Mouse (Mus musculus): ENCODE measurements around the gene Gdpd5. TPM values are rescaled to one million over a fixed set of nuclear protein-coding genes. Genes with fewer than 3 reads are reported as not detected.

Gene Gdpd5
- polyA plus RNA-seq, 1 experiment from 2014 or later, result 24.1 TPM

DNA sequence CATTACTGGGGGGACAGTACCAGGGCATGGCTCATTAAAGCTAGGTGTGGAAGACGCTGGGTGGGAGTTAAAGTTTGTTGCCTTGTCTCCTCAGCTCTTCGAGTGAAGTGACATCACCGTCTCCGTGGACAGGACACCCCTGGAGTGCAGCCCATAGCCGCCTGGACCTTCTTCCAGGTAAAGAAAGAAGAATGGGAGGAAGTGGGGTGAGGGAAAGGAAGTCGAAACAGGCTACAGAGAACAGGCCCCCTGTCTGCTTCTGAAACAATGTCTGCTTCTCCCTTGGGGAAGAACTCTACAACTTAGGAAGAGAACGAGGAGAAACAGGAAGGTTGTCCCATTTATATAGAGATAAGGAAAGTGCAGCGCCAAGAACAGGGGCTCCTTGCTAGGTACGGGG lies 29.1 kb downstream of the Gdpd5 start:
- no peak overlapping the region for H3K9ac ChIP-seq (ENCODE audit: low read length)
- H3K27me3 ChIP-seq (ENCODE audit: control insufficient read depth, insufficient read depth, low read depth, low read length), result no peaks in the 10 kb centered on the region
- WGBS, result 60% methylated on average over 9 of the region's 9 CpGs
- H3K36me3 ChIP-seq (ENCODE audit: control insufficient read depth, insufficient read depth, low read length), result no peaks in the 10 kb centered on the region
- peak; percentile 48 for ATAC-seq (ENCODE audit: low read depth)
- H3K4me2 ChIP-seq (ENCODE audit: low read depth, low read length), result no peak overlapping the region
- H3K4me1 ChIP-seq (replicated peaks; ENCODE audit: control insufficient read depth, insufficient read depth, low read length), result peaks cover 7% of the 10 kb centered on the region
- H3K27ac ChIP-seq (ENCODE audit: low read length), result peak overlapping the region; percentile 51
- no peak overlapping the region for H3K4me3 ChIP-seq (ENCODE audit: low read length)
- H3K9me3 ChIP-seq (ENCODE audit: control insufficient read depth, low read length), result no peaks in the 10 kb centered on the region

DNA sequence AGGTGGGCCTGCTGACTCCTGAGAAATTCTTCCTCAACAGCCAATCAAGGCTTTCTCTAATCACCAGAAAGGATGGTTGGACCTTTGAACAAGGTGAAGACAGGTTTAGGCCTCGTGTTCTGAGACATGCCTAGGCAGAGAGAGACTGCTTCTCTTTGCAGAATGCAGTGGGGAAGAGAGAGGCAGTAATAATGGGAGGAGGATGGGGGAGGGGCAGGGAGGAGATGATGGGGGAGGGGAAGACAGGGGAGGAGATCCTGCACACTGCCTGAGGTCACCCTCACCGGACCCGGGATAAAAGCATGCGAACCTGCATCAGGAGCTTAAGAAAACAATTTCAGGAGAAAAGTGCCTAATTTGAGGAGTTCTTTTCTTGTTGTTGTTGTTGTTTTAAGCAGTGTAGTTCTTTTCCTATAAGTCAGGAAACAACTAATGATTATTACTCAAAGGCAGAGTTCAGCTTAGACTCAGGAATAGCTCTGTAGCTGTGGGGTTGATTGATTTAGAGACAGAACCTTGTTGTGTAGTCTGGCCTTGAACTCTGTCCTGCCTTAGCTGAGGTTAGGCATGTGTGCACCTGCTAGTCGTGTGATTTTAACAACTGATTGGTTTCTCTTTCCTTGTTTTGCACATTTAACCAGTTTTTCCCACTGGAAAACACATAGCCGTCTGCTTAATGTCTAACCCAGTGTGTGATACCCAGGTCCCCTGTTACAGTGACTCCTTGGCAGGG lies 30.0 kb downstream of the Gdpd5 start:
- Histone ChIP-seq H3K27ac (ENCODE audit: low read length) (peak overlapping the region; percentile 4), H3K36me3 (ENCODE audit: control insufficient read depth, insufficient read depth, low read length) (no peaks in the 10 kb centered on the region), H3K9me3 (ENCODE audit: control insufficient read depth, low read length) (no peaks in the 10 kb centered on the region), H3K4me2 (ENCODE audit: low read depth, low read length) (no peak overlapping the region), H3K9ac (ENCODE audit: low read length) (no peak overlapping the region), H3K4me3 (ENCODE audit: low read length) (no peak overlapping the region), H3K4me1 (replicated peaks; ENCODE audit: control insufficient read depth, insufficient read depth, low read length) (peaks cover 5% of the 10 kb centered on the region), H3K27me3 (ENCODE audit: control insufficient read depth, insufficient read depth, low read depth, low read length) (no peaks in the 10 kb centered on the region)
- WGBS, result 44% methylated on average over 6 of the region's 6 CpGs
- no peak for ATAC-seq (ENCODE audit: low read depth)

DNA sequence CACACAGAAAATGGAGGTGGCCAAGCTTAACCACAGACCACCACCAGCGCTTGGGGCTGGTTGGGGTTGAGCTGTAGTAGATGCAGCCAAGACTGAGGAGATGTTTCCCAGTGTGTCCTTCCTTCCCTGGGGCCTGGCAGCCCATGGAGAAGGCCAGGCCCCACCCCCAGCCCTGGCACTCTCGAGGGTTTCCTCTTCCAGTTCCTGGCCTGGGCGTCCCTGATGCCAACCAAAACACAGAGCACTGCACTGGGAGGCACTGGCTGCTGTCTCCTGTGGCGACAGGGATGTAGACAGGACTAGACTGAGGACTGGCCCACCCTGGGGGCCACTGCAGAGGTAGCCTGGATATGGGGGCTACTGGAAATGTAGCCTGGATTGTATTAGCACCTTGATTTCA lies 33.8 kb downstream of the Gdpd5 start:
- no peak overlapping the region for H3K27ac ChIP-seq (ENCODE audit: low read length)
- H3K4me2 ChIP-seq (ENCODE audit: low read depth, low read length), result no peak overlapping the region
- no peak overlapping the region for H3K4me3 ChIP-seq (ENCODE audit: low read length)
- H3K4me1 ChIP-seq (replicated peaks; ENCODE audit: control insufficient read depth, insufficient read depth, low read length), result no peaks in the 10 kb centered on the region; the same call in 1 of the 2 replicates
- no peaks in the 10 kb centered on the region for H3K9me3 ChIP-seq (ENCODE audit: control insufficient read depth, low read length)
- WGBS, result 65% methylated on average over 4 of the region's 4 CpGs
- ATAC-seq (ENCODE audit: low read depth), result 0 out of 2 replicates have a peak, but pooled peaks have one; percentile 51
- H3K36me3 ChIP-seq (ENCODE audit: control insufficient read depth, insufficient read depth, low read length), result no peaks in the 10 kb centered on the region
- H3K9ac ChIP-seq (ENCODE audit: low read length), result no peak overlapping the region
- H3K27me3 ChIP-seq (ENCODE audit: control insufficient read depth, insufficient read depth, low read depth, low read length), result no peaks in the 10 kb centered on the region

DNA sequence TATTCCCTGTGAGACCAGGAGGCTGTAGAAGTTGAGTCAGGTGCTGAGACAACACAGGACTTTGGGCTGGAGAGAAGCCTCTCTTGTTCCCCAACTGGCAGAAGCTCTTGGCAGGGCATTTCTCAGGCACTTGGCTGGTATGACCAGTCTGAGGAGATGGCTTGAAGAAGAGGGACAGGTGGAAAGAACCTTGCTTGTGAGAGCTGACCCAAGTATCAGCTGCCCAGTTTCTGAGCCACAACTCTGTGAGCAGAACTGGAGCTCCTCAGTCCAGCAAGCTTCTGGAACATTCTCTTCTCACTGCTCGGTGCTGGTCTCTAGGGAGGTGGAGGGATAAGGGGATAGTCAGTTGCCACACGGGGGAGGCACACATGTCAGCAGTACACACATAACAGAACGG lies 38.1 kb downstream of the Gdpd5 start:
- no peaks in the 10 kb centered on the region for H3K9me3 ChIP-seq (ENCODE audit: control insufficient read depth, low read length)
- no peak overlapping the region for H3K9ac ChIP-seq (ENCODE audit: low read length)
- no peaks in the 10 kb centered on the region for H3K36me3 ChIP-seq (ENCODE audit: control insufficient read depth, insufficient read depth, low read length)
- ATAC-seq (ENCODE audit: low read depth), result no peak
- 69% methylated on average over 3 of the region's 3 CpGs for WGBS
- H3K4me2 ChIP-seq (ENCODE audit: low read depth, low read length), result no peak overlapping the region
- H3K27me3 ChIP-seq (ENCODE audit: control insufficient read depth, insufficient read depth, low read depth, low read length), result no peaks in the 10 kb centered on the region
- H3K4me1 ChIP-seq (replicated peaks; ENCODE audit: control insufficient read depth, insufficient read depth, low read length), result peaks cover 2% of the 10 kb centered on the region; the same call in 1 of the 2 replicates
- no peak overlapping the region for H3K4me3 ChIP-seq (ENCODE audit: low read length)
- H3K27ac ChIP-seq (ENCODE audit: low read length), result no peak overlapping the region

DNA sequence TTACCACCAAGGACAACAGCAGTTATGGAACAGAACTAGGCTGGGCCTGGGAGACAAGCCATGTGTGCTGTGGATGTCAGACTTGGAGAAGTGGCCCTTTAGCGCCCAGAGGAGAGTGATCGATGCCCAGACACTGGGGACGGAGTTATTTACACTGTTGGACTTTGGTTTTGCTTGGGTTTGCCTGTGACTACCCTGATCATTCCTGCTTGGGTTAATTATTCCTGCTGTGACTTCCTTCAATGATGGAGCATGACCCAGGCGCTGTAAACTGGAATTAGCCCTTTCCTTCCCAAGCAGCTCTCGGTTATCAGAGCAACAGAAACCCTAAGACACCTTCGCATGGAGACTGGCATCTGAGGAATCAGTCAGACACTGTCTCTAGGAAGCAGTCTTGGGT lies 39.8 kb downstream of the Gdpd5 start:
- peaks cover 11% of the 10 kb centered on the region for H3K4me1 ChIP-seq (replicated peaks; ENCODE audit: control insufficient read depth, insufficient read depth, low read length)
- H3K27ac ChIP-seq (ENCODE audit: low read length), result no peak overlapping the region
- no peaks in the 10 kb centered on the region for H3K27me3 ChIP-seq (ENCODE audit: control insufficient read depth, insufficient read depth, low read depth, low read length)
- ATAC-seq (ENCODE audit: low read depth), result no peak
- no peaks in the 10 kb centered on the region for H3K9me3 ChIP-seq (ENCODE audit: control insufficient read depth, low read length)
- WGBS, result 79% methylated on average over 6 of the region's 6 CpGs
- H3K4me2 ChIP-seq (ENCODE audit: low read depth, low read length), result no peak overlapping the region
- no peak overlapping the region for H3K9ac ChIP-seq (ENCODE audit: low read length)
- no peak overlapping the region for H3K4me3 ChIP-seq (ENCODE audit: low read length)
- H3K36me3 ChIP-seq (ENCODE audit: control insufficient read depth, insufficient read depth, low read length), result no peaks in the 10 kb centered on the region

DNA sequence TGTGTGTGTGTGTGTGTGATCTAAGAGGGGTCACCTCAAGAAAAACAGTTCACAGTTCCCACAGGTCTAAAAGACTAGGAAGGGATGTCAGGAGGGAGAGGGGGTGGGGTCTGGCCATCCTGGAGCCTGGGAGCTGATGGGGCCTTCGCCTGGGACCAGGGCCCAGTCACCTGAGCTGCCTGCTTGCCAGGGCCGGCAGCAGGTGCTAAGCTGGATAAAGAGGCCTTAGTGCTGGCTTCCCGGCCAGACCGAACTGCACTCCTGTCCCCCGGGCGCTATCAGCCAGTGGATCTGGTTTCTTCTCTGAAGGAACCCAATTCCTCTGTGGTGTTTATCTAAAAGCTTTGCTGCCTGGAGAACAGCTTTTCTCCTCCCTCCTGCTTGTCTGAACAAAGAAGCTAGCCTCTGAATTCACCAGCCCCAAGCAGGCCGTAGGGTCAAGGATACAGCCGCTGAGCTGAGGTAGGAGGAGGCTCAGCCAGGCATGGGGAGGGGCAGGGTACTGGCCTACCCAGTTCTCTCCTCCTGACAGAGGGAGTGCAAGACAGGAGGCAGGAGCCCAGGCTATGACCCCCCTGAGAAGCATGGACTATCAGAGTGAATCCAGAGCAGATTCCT lies 43.4 kb downstream of the Gdpd5 start:
- 37% methylated on average over 8 of the region's 8 CpGs for WGBS
- Histone ChIP-seq H3K27me3 (ENCODE audit: control insufficient read depth, insufficient read depth, low read depth, low read length) (no peaks in the 10 kb centered on the region), H3K27ac (ENCODE audit: low read length) (peak overlapping the region; percentile 22; the same call in 1 of the 2 replicates), H3K9ac (ENCODE audit: low read length) (no peak overlapping the region), H3K4me3 (ENCODE audit: low read length) (no peak overlapping the region), H3K4me2 (ENCODE audit: low read depth, low read length) (no peak overlapping the region), H3K36me3 (ENCODE audit: control insufficient read depth, insufficient read depth, low read length) (no peaks in the 10 kb centered on the region), H3K4me1 (replicated peaks; ENCODE audit: control insufficient read depth, insufficient read depth, low read length) (peaks cover 11% of the 10 kb centered on the region), H3K9me3 (ENCODE audit: control insufficient read depth, low read length) (no peaks in the 10 kb centered on the region)
- no peak for ATAC-seq (ENCODE audit: low read depth)

DNA sequence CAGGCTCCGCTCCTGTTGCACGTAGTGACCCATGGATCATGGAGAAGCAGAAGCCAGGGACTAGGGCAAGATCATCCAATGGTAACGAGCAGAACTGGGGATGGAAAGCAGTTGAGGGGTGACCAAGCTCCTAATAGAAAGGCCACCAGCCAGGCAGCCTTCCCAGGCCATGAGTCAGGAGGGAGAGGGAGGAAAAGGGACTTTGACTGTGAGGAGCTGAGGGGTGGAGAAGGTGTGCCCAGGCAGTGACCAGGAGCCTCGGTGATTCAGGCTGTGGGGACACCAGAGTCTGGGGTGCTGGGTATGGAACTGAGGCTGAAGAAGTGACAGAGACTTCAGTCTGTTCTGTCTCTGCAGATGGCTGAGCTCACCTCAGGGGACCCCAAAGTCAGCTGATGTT lies 44.5 kb downstream of the Gdpd5 start:
- no peak for ATAC-seq (ENCODE audit: low read depth)
- Histone ChIP-seq H3K9me3 (ENCODE audit: control insufficient read depth, low read length) (no peaks in the 10 kb centered on the region), H3K4me1 (replicated peaks; ENCODE audit: control insufficient read depth, insufficient read depth, low read length) (peaks cover 13% of the 10 kb centered on the region), H3K27me3 (ENCODE audit: control insufficient read depth, insufficient read depth, low read depth, low read length) (no peaks in the 10 kb centered on the region), H3K4me2 (ENCODE audit: low read depth, low read length) (no peak overlapping the region), H3K4me3 (ENCODE audit: low read length) (no peak overlapping the region), H3K27ac (ENCODE audit: low read length) (no peak overlapping the region), H3K36me3 (ENCODE audit: control insufficient read depth, insufficient read depth, low read length) (no peaks in the 10 kb centered on the region), H3K9ac (ENCODE audit: low read length) (no peak overlapping the region)
- WGBS, result 81% methylated on average over 4 of the region's 4 CpGs

DNA sequence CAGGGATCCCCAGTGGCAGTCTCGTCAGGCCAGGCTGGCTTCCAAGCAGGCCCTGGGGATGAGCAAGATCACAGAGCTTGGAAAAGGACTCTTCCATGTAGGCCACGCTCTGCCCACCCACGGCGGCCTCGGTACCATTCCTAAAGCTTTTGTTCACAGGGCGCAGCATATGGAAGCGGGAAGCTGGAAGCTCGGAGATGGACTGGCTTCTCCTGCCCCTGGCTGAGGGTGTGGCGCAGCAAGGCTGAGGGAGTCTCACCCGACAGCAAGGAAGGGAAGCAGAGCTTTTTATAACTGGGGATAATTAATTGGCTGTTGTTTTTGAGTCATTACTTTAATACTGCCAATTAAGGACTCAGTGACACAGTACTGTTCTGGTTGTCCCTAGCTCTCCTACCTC lies 45.8 kb downstream of the Gdpd5 start:
- Histone ChIP-seq H3K4me2 (ENCODE audit: low read depth, low read length) (no peak overlapping the region), H3K27me3 (ENCODE audit: control insufficient read depth, insufficient read depth, low read depth, low read length) (no peaks in the 10 kb centered on the region), H3K9ac (ENCODE audit: low read length) (no peak overlapping the region), H3K4me3 (ENCODE audit: low read length) (no peak overlapping the region), H3K27ac (ENCODE audit: low read length) (no peak overlapping the region), H3K9me3 (ENCODE audit: control insufficient read depth, low read length) (no peaks in the 10 kb centered on the region), H3K4me1 (replicated peaks; ENCODE audit: control insufficient read depth, insufficient read depth, low read length) (peaks cover 13% of the 10 kb centered on the region), H3K36me3 (ENCODE audit: control insufficient read depth, insufficient read depth, low read length) (no peaks in the 10 kb centered on the region)
- 78% methylated on average over 10 of the region's 10 CpGs for WGBS
- no peak for ATAC-seq (ENCODE audit: low read depth)

DNA sequence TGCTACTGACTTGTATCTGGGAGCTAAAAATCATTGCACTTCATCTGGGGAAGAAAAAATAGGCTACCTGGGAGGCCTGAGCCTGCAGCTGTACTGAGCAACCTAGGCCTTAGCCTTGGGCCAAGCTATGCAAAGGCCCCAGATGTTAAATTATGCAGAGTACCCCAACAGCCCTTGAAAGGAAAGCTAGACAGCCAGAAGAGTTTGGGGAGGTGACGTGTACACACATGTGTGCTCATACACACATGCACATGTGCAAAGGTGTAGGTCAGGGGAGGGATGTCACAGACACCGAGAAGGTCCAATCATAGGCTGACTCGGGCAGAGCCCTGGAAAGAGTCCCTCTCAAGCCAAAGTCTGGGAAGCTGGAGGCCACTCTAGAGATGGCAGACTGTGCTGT lies 46.8 kb downstream of the Gdpd5 start:
- no peak overlapping the region for H3K9ac ChIP-seq (ENCODE audit: low read length)
- peaks cover 12% of the 10 kb centered on the region for H3K4me1 ChIP-seq (replicated peaks; ENCODE audit: control insufficient read depth, insufficient read depth, low read length)
- no peak overlapping the region for H3K27ac ChIP-seq (ENCODE audit: low read length)
- no peaks in the 10 kb centered on the region for H3K27me3 ChIP-seq (ENCODE audit: control insufficient read depth, insufficient read depth, low read depth, low read length)
- H3K4me2 ChIP-seq (ENCODE audit: low read depth, low read length), result no peak overlapping the region
- no peaks in the 10 kb centered on the region for H3K9me3 ChIP-seq (ENCODE audit: control insufficient read depth, low read length)
- no peaks in the 10 kb centered on the region for H3K36me3 ChIP-seq (ENCODE audit: control insufficient read depth, insufficient read depth, low read length)
- ATAC-seq (ENCODE audit: low read depth), result no peak
- 92% methylated on average over 3 of the region's 3 CpGs for WGBS
- H3K4me3 ChIP-seq (ENCODE audit: low read length), result no peak overlapping the region
